Mouse (Mus musculus): ENCODE measurements around the gene Fanca.

DNA sequence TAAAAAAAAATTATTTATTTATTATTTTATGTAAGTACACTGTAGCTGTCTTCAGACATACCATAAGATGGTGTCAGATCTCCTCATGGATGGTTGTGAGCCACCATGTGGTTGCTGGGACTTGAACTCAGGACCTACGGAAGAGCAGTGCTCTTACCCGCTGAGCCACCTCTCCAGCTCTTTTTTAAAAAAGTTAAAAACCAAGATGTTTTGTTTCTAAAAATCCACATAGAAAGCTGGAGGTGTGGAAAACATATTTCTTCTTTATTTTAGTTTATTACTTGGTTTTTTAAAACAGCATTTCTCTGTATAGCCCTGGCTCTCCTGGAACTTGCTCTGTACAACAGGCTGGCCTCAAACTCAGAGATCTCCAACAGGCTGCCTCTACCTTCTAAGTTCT is 10.2 kb upstream of the Fanca start:
- TF ChIP-seq CTCF (IDR thresholded peaks at IDR 0.05; ENCODE audit: low read depth), result no peak
- no peak for TF ChIP-seq EP300 (IDR thresholded peaks at IDR 0.05; ENCODE audit: low read depth)

Measured in liver, embryonic 14.5 days (tissue).